Mouse (Mus musculus): Measurements from ENCODE around the gene Atxn10.

DNA sequence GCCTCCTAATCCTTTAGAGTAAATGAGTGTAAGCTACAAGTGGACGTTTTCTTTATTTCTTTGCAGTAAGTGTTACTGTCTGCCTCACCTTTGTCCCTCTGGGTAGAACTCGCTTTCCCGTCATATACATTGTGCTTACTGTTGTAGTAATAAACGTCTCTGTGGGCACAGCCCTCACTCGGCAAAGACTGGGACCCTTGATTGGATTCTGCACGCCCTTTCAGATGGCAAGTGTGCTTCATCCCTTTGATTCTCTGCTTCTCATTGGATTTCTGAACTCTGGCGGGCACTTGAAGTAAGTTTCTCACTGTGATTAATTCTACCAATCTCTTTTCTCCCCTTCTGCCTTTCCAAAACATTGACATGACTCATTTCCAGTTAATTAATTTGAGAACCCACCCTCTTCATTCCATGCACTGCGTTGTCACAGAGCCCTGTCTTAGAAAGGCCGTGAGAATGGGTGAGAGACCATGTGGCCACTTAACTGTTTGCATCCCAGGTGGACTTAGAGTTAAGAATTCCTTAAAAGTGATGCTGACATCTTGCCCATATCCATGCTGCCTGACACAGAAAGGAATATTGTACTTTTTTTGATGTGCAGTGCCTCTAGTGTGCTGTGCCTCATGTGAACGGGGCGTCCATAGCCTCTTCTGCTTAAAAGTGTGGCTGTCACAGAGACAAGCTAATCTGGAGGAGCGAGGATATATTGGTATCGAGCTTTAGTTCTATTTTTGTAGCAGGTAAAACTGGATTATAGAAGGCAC lies 127.2 kb downstream of the Atxn10 start:
- TF ChIP-seq CTCF (IDR thresholded peaks at IDR 0.05; ENCODE audit: low read depth, low read length) (no peak), EP300 (IDR thresholded peaks at IDR 0.05; ENCODE audit: insufficient read depth, low read depth, low read length) (no peak)
